Mouse (Mus musculus) kidney, adult 8-10 months (tissue): Measurements from ENCODE around the gene Srsf2.
"Not testable (repeated sequence)": the region's sequence is repeated elsewhere in the genome, so short reads cannot be mapped to it uniquely, and the experiment has no call there.

Experiments used
- DNase-seq, 2 experiments: peaks; one replicate each; pipeline ENCODE4 v3.0.0; 2022

Gene Srsf2

GRCm38 (mm10) chr11:116852291-116852890, 503 bp downstream of the Srsf2 start, which contains the start of gene Mfsd11:
Gene Mfsd11, plus strand, starts transcription at chr11:116852440.
- DNase-seq: peak; percentile 73 to 77

GRCm38 (mm10) chr11:116851576-116852290, 1.2 kb downstream of the Srsf2 start:
- DNase-seq: peak; percentile 65 to 72

GRCm38 (mm10) chr11:116850833-116851477, 1.9 kb downstream of the Srsf2 start:
- no peak for DNase-seq

GRCm38 (mm10) chr11:116850085-116850484, 2.8 kb downstream of the Srsf2 start:
- no peak for DNase-seq

DNA sequence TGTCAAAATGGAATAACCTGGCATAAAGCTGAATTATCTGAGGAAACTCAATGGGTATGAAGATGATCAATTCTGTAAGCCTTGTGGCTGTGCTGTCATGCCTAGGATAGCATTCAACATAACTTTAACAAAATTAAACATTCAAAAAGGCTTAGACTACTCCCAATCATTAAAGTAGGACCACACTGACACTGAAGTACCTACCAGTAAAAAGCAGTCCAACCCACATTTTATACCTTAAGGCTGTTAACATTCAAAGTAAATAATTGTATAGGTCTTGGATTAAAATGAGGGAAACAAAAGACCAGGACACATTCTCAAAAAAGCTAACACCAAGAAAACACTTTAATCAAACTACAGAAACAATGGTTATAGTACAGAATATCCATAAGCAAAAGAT, 3.3 kb downstream of the Srsf2 start:
- DNase-seq: no peak

DNA sequence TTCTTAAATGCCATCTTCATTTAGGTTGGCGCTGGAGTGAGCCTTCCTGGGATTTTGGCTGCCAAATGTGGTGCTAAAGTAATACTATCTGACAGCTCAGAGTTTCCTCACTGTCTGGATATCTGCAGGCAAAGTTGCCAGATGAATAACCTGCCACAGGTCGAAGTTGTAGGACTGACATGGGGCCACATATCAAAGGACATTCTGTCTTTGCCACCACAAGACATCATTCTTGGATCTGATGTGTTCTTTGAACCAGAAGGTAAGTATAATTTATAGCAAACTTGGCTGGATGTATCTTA, 4.1 kb downstream of the Srsf2 start:
- DNase-seq: not testable (repeated sequence)

GRCm38 (mm10) chr11:116848086-116848876, 4.6 kb downstream of the Srsf2 start:
- no peak for DNase-seq

- no peak for DNase-seq
These were observed 5.5 kb downstream of the Srsf2 start for GRCm38 (mm10) chr11:116847187-116848085.

- DNase-seq: no peak
These were observed 6.2 kb downstream of the Srsf2 start for GRCm38 (mm10) chr11:116846593-116847181.

DNA sequence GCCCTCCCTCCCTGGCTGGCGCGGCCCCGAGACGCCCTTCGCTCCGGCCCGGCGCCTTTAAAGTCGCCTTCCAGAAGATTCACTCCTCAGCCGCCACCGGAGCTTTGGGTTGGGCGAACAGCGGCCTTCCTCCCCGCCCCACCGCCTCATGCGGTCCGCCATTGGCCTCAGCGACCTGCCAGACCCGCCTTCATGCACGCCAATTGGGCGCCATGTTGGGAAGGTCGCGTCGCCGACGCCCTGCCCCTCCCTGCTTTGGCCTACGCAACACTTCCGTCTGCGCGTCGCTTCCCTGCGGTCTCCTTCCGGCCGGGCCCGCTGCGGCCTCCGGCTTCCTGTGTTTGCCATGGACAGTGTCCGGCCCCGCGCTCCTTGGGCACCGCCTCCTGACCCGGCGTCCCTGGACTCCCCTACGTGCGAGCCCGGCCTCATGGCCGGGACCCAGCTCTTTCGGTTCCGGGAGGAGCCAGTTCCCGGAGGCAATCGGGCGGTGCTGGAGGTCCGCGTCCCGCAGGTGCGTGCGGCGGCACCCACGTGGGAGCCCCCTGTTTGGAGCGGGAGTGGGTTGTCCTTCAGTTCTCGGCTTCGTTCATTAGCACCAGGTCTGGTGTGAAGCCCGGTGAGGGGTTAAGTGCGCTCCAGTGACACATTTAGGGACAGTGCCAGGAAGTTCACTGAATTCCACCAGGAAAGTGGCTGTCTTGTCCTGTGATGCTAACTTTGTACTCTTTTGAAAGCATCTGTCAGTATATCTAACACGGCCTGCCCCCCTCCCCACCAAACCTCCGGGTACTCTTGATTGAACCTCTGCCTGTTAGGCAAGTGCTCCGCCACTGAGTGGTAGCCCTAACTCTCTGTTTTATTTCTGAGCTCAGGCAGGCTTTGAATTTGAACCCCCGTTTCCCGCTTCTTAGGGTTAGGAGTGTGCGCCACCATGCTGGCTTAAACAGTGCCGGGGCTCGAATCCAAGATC, 9.3 kb downstream of the Srsf2 start, which contains the start of the genes Mettl23 and Jmjd6:
Mettl23 (plus strand) TSS at position 18 of the 973 bp plus-strand sequence.
Jmjd6 (minus strand) TSS at position 189 of the 973 bp plus-strand sequence.
- peak; percentile 98 for DNase-seq

- DNase-seq: peak; percentile 48 to 65
These were observed 10.2 kb downstream of the Srsf2 start for GRCm38 (mm10) chr11:116842531-116843260.

DNA sequence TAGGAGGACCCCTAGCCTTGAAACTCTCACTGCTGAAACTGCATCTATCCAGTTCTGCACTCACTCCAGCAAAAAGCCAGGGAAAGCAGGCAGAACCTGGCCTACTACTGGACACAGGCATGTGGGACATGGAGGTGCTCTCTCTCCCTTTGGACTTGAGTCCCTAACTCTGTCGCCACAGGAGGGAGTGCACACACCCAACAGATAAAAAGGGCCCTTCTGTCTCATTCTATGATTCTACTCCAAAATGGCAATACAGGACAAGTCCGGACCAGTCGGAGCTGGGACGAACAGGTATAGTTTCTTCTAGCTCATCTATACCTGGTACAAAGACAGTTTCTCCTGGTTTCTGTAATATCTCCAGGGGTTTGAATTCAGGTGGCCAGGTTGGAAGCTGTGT, 12.1 kb downstream of the Srsf2 start:
- no peak for DNase-seq

GRCm38 (mm10) chr11:116839601-116840000, 13.3 kb downstream of the Srsf2 start:
- no peak for DNase-seq

GRCm38 (mm10) chr11:116838936-116839335, 14.0 kb downstream of the Srsf2 start:
- no peak for DNase-seq

DNA sequence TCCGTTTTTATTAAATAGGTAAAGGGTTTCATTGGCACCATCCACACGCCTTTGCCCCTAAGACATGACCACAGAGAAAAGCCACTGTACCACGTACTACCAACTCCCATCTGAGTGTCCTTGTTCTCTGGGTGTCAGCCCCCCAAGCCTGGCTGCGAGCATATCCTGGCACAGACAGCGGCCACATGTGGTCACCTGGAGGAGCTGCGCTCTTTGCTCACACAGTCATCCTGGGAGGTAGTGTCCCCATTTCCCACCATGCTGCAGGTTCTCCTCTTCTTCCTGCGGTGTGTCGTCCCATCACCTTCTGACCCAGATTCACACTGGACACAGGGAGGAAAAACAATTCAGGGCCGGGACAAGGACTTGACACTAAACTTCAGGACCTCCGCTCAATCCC, 15.5 kb downstream of the Srsf2 start:
- DNase-seq: no peak

DNA sequence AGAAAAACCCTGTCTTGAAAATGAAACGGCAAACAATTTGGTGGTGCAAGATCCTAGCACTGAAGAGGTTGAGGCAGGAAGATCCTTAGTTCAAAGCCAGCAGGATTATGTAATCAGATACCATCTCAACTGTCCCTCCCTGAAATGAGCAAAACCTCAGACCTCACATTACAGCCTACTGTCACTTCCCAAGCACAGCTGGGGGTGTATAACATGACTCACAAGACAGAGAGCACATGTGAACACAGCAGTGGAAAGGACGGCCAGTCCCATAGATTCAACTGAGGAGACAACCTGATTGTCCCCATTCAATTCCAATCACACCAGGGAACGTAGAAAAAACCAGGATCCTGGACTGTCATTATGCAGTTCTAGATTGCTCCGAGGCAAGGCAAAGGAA, 16.6 kb downstream of the Srsf2 start:
- no peak for DNase-seq

DNA sequence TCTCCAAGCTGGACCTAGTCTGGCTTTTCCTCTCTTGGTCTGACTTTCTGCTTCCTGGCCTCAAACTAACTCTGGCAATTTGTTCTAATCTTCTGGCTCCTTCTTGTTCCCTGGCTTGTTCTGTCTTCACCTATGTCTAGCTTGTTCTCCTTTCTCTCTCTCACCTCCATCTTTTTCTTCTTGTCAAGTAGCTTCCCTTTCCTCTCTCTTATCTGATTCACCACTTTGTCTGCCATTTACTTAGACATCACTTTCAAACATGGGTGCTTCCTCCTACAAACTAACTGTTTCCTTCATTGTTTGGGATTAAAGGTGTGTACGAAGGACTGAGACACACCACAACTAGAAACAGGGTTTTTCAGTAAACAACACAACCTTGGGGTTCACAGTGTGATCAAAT, 17.9 kb downstream of the Srsf2 start:
- no peak for DNase-seq

- no peak for DNase-seq
These were observed 20.7 kb downstream of the Srsf2 start for GRCm38 (mm10) chr11:116832172-116832685.

- DNase-seq: peak; percentile 63 to 77
These were observed 25.2 kb downstream of the Srsf2 start, which contains the start of gene Mxra7 for GRCm38 (mm10) chr11:116827534-116828165. Gene Mxra7, minus strand, starts transcription at chr11:116828046.
